Mouse (Mus musculus) cortical plate, adult 2 months (tissue): Measurements from ENCODE around the gene Foxp1. TPM values are rescaled to one million over a fixed set of nuclear protein-coding genes. Genes with fewer than 3 reads are reported as not detected.

ENCODE experiments used
- H3K27ac ChIP-seq: fragments of 200-500 bp; 2 replicates; pipeline ENCODE4 v1.5.1; 2012; ENCODE audit warnings: low read length, control low read depth, inconsistent platforms; ENCODE audit not compliant: insufficient read depth
- H3K4me1 ChIP-seq: fragments of 200-500 bp; 2 replicates; pipeline ENCODE4 v1.6.1; 2011; ENCODE audit warnings: low read length; ENCODE audit not compliant: control insufficient read depth, insufficient read depth
- H3K4me3 ChIP-seq: fragments of 200-500 bp; 2 replicates; pipeline ENCODE4 v1.5.1; 2011; ENCODE audit warnings: mild to moderate bottlenecking, low read length, control low read depth; ENCODE audit not compliant: insufficient read depth
- CTCF ChIP-seq: fragments of 200-500 bp; IDR thresholded peaks from 2 replicates; pipeline ENCODE4 v1.5.1; 2011; ENCODE audit warnings: mild to moderate bottlenecking, control low read depth, low read length; ENCODE audit not compliant: insufficient read depth; ENCODE audit errors: extremely low read depth
- POLR2A ChIP-seq: fragments of 200-500 bp; IDR thresholded peaks from 2 replicates; pipeline ENCODE4 v1.6.1; 2011; ENCODE audit warnings: mild to moderate bottlenecking, low read length, control low read depth; ENCODE audit not compliant: insufficient read depth; ENCODE audit errors: extremely low read depth
- polyA plus RNA-seq: library from polyadenylated mRNA; depleted of rRNA; stranded (reverse); fragments of >200 nt; gene quantifications from 2 replicates; pipeline ENCODE4 v1.2.3, GENCODE M21; 2012

Gene Foxp1
- polyA plus RNA-seq, 1 experiment, result 99.2 TPM

DNA sequence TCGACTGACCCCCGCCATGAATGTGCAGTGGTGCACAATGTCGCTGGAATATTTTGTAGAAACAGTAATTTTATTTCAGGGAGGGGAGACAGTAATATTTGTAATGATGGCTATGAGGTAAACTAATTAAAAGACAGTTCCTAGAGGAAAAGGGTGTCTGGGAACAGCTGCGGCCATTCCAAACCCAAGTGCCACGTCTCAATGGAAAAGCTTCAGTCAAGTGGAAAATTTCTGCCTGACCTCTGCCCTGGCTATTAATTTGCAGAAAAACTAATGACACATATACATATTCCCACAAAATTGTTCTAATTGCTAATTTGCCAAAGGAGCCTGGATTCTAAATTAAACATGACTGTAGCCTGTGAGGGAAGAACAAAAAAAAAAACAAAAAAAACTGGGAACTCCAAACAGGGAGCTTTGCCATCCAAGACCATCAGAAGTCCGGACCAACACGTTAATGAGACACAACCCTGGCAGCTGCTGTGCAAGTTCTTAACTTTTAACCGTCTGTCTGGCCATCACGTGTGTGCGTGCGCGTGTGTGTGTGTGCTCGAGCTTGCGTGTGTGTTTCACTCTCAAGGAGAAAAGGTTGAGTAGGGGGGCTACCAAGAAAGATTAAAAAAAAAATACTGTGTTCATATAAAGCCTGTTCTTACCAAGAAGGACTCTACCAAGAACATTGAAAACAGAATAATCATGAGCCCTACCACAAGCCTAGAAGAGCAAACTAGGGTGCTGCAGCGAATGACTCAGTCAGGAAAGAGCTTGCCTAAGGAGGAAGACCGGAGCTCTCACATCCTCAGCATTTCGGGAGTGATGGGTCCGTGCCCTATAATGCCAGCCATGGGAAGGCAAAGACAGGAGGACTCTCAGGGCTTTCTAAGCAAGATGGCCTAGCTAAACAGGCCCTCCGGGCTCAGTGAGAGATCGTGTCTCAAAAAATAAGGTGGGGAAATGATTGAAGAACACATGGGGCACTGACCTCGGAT, 574.1 kb downstream of the Foxp1 start:
- peaks cover 6% of the 10 kb centered on the region for H3K4me1 ChIP-seq
- no peak overlapping the region for H3K4me3 ChIP-seq
- no peak overlapping the region for H3K27ac ChIP-seq
- TF ChIP-seq POLR2A (no peak), CTCF (no peak)

DNA sequence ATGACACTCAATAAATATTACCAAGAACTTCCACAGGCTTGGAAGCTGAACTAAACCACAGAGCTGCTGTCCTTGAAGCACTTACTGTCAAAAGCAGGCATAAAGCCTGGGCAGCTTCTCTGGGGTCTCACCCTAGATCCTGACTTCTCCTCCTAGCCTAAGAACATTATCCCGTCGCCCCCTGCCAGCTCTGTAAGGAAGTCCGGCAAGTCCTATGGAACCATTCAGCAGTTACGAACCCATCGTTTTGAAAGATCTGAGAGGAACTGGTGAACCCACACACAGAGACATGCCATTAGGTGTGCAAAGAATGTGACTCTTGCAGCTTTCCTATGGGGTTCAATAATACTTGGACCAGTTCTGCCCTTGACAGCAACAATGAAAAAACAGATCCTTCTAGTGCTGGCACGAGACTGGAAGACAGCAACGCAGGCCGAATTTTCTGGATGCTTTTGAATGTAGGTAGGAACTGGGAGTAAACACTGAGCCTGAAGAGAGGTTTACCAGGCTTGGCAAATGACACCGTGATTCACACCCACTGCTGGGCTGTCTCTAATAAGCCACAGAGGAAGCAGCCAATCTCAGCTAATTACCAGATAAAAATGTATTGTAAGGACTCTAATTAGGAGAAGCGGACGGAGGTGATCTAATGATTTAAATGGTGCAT, 574.9 kb downstream of the Foxp1 start:
- no peak for TF ChIP-seq POLR2A
- no peak for TF ChIP-seq CTCF
- Histone ChIP-seq H3K4me1 (peaks cover 6% of the 10 kb centered on the region), H3K4me3 (no peak overlapping the region), H3K27ac (no peak overlapping the region)

DNA sequence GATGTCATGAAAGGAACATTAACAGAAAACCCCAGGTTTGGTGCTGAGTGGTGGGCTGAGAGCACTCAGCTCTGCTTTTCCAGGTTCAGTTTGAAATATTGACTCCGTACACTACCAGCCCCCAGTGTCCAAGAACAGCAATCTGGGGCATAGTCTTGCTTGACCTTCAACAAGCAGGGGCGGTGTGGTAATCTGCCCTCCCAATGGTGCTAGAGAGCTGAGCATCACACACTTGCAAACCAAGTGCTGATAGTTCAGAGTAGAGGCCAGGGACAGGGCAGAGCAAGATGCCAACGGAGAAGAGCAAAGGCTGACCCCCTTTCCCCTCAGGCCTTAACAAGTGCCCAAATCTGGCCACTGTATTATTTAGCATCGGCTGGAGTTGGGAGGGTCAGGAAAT, 575.8 kb downstream of the Foxp1 start:
- Histone ChIP-seq H3K27ac (no peak overlapping the region), H3K4me3 (no peak overlapping the region), H3K4me1 (peaks cover 6% of the 10 kb centered on the region)
- TF ChIP-seq POLR2A, result no peak

DNA sequence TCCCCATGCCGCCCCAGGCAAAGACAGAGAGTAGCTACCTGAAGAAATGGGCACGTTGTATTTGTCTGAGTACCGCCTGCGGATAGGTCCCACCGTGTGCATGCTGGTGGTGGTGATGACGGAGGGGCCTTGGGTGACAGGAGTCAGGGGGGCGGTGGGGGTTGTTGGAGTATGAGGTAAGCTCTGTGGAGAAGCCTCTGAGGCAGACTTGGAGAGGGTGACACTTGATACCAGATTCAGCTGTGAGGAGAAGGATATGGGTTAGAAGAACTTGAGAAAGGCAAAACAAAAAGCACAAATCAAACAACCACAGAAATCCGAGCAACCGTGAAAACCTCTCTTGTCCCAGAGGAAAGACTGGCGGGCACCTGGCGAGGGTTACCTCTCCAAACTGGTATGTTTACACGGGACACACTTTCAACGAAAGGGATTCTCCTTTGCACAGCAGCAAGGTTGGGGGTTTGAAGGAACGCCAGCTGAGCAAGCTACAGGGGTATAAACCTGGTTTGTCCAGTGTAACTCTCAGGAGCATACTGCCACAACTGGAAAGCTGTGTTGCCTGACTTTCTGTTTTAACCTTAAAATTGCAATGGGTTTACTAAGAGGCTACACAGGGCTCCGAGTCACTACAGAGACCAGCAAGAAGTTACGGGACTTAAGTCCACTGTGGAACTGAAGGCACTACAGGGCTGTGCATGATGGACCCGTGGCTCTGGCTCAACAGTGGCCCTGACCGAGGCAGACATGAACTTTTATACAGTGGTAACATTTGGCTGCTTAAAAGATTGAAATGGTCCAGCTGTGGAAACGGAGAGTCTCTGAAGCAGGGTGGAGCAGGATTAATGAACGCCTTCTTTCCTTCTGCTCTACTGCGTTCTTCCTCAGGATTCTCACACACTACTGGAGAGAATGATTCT, 576.8 kb downstream of the Foxp1 start:
- Histone ChIP-seq H3K4me3 (no peak overlapping the region), H3K4me1 (peaks cover 6% of the 10 kb centered on the region), H3K27ac (no peak overlapping the region)
- TF ChIP-seq POLR2A, result no peak
- no peak for TF ChIP-seq CTCF

DNA sequence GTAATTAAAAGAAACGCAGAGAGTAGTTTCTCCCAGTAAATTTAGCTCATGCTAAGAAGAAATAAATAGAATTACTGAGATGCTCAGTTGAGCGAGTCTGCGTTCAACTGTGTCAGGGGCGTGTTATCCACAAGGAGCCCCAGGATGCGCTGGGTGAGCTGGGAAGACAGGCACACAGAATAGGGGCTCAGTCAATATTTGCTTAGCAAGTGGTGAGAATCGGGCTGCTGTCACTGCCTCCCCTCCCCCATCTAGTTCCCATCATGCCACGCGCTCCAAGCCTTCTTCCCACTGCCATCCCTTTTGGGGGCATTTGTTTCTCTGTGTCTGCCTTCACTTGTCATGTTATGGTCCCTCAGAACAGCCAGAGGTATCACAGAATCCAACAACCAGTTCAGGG, 584.2 kb downstream of the Foxp1 start:
- Histone ChIP-seq H3K4me3 (no peak overlapping the region), H3K27ac (no peak overlapping the region), H3K4me1 (peaks cover 7% of the 10 kb centered on the region; the same call in 1 of the 2 replicates)
- TF ChIP-seq POLR2A (no peak), CTCF (no peak)

DNA sequence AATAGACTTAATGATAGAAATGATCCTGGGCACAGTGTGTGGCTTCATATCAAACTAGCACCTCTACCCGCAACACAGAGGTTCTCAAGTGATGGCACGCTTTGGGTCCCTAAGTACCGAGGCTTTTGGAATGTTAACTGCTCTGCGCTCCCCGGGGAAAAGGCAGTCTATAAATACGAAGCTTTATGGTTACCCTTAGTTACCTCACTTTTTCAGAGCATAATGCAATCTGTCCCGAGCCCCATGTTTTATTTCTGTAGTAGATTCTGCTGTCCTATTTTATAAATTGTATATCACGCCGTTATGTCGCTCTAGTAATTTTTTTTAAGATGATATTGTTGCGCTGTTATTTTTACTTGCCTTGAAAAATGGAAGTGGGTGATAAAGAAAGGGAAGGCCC, 585.0 kb downstream of the Foxp1 start:
- Histone ChIP-seq H3K4me1 (peaks cover 7% of the 10 kb centered on the region; the same call in 1 of the 2 replicates), H3K27ac (no peak overlapping the region), H3K4me3 (no peak overlapping the region)
- no peak for TF ChIP-seq POLR2A
- TF ChIP-seq CTCF, result no peak

DNA sequence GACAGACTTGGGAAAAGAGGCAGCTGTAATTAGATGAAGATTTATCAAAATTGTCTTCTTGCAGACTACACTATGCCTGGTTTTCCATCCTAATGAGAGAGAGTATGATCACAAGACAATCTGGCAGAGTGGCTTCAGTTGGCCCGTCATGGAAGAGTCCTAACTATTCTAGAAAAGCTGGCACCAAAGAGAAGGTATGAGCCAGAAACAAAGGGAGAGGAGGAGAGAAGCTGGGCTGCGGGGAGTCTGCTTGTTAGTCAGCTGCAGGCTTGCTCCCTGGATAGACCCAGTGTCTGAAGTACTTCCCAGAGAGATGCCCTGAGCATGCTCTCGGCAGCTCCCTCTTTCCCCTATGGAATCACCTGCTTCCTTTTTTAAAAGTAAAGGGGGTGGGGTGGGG, 586.1 kb downstream of the Foxp1 start:
- Histone ChIP-seq H3K4me3 (no peak overlapping the region), H3K4me1 (peaks cover 7% of the 10 kb centered on the region; the same call in 1 of the 2 replicates), H3K27ac (no peak overlapping the region)
- TF ChIP-seq POLR2A (no peak), CTCF (no peak)

DNA sequence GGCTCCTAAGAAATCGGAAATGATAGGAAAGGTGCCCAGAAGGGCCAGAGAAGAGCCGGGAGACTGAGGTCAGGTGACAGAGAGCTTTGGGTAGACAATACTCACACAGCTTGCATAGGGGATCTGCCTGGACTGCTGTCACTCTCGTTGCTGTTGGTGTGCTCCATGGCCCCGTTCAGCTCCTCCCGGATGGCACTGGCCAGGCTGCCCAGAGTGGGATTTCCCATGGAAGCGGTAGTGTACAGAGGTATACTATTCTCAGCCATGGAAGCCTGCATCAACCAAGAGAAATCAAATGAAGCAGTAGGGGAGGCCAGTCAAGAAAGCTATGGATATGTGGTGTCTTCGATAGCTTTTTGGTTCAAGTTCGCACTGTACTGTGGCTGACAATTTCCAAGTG, 587.4 kb downstream of the Foxp1 start:
- no peak overlapping the region for H3K27ac ChIP-seq
- TF ChIP-seq POLR2A (no peak), CTCF (no peak)
- H3K4me3 ChIP-seq, result no peak overlapping the region
- H3K4me1 ChIP-seq, result peaks cover 7% of the 10 kb centered on the region; the same call in 1 of the 2 replicates

DNA sequence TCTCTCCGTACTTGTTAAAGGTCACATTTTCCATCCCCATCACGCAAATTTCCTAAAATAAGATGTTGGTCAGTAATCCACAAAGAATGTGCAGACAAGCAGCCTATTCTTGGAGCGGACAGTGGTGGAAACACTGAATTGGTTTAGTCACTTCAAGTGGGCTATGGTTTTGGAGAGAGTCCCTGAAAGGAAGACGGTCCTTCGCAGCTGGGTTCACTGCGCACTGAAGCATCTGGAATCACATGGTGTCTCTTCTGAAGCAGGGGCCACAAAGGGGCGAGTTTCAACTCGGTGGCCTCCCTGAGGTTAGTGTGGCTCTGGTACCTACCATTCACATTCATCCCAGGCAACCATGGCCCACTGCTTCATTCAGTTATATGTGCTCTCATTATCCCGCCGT, 588.1 kb downstream of the Foxp1 start:
- Histone ChIP-seq H3K27ac (no peak overlapping the region), H3K4me1 (peaks cover 7% of the 10 kb centered on the region; the same call in 1 of the 2 replicates), H3K4me3 (no peak overlapping the region)
- no peak for TF ChIP-seq POLR2A
- no peak for TF ChIP-seq CTCF
